Mouse (Mus musculus): Measurements from ENCODE around the gene Agxt.
A peak's percentile ranks its signal among the peaks of the same experiment; 100 is the strongest.

Gene Agxt

GRCm38 (mm10) chr1:93135036-93135526 lies at the start of gene Agxt:
Gene Agxt, plus strand, starts transcription at chr1:93135240.
- no peak for DNase-seq (ENCODE audit: inconsistent age in 2 of 2, low spot score in 1 of 2)

DNA sequence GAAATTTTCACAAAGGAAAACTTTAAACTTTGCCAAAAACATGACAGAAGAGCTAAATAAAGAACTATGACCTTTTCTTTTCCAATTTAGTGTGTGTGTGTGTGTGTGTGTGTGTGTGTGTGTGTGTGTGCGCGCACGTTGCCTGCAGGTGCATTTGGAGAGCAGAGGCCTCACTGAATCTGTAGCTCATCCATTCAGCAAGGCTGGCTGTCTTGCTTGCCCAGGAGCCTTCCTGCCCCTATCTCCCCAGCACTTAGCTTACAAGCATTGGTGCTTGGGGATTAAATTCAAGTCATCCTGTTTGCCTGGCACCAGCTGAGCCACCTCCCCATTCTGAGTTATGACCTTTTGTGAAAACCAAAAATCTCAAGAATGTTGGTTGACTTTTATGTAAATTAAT lies 42.5 kb upstream of the Agxt start:
- DNase-seq (ENCODE audit: inconsistent age in 2 of 2, low spot score in 1 of 2): no peak

DNA sequence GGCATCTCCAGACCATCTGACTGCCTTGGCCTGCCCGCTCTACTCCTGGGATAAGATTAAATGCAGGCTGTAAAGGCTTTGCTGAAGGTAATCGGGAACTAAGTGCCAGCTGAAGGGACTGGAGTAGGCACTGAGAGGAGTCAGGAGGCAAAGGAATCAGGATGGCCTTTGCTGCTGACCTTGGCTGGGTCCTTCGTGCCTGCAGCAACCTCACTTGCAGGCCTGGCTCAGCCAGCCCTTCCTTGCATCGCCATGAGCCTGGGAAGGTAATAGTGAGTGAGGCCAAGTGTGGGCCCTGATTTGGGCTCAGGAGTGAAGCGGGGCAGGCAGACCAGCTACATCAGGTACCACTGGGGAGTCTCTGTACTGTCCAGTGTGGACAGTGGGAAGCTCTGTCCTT lies 36.1 kb upstream of the Agxt start:
- peak; percentile 68 to 84 for DNase-seq (ENCODE audit: inconsistent age in 2 of 2, low spot score in 1 of 2)

GRCm38 (mm10) chr1:93100243-93100575 lies 34.8 kb upstream of the Agxt start:
- DNase-seq (ENCODE audit: inconsistent age in 2 of 2, low spot score in 1 of 2): peak; percentile 53 to 82

- DNase-seq (ENCODE audit: inconsistent age in 2 of 2, low spot score in 1 of 2): peak; percentile 59 to 81
Measured at GRCm38 (mm10) chr1:93100576-93101491, 34.2 kb upstream of the Agxt start.

- peak; percentile 80 to 84 for DNase-seq (ENCODE audit: inconsistent age in 2 of 2, low spot score in 1 of 2)
Measured at GRCm38 (mm10) chr1:93101571-93102061, 33.4 kb upstream of the Agxt start, which contains the start of gene Kif1a. Gene Kif1a, minus strand, starts transcription at chr1:93101951.

GRCm38 (mm10) chr1:93102700-93103099 lies 32.3 kb upstream of the Agxt start:
- DNase-seq (ENCODE audit: inconsistent age in 2 of 2, low spot score in 1 of 2): no peak

DNA sequence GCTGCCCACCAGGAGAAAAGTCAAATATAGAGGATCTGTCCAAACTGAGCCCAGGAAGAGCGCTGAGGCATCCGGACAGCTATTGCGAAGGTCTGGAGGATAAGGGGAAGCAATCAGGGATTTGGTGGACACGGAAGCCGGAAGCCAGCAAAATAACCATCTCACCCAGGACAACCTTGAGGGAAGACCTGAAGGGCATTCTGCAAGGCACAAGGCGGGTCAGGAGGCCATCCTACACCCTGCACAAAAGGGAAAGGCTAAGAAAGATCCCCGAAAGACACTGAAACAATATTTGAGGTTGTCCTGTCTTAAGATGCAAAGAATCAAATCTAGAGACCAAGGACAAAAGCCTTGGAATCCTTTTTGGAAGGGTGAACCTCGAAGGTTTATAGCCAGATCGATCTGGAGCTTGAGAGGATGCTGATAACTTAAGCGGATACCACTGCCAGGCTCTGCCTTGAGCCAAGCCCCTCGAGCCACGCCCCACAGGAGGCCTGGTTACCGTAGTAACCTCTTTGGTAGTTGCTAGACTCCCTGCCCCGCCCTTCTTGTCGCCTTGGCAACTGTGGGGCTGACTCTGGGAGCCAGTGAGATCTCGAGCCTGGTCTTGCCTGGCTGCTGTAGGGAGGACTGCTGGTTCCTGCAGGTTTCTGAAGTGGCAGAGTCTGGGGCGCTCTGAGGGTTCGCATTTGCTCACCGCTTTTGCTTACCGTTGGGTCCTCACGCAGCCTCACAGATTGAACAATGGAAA lies 20.2 kb upstream of the Agxt start:
- peak; percentile 75 to 84 for DNase-seq (ENCODE audit: inconsistent age in 2 of 2, low spot score in 1 of 2)

- no peak for DNase-seq (ENCODE audit: inconsistent age in 2 of 2, low spot score in 1 of 2)
Measured at GRCm38 (mm10) chr1:93115471-93115870, 19.6 kb upstream of the Agxt start.

DNA sequence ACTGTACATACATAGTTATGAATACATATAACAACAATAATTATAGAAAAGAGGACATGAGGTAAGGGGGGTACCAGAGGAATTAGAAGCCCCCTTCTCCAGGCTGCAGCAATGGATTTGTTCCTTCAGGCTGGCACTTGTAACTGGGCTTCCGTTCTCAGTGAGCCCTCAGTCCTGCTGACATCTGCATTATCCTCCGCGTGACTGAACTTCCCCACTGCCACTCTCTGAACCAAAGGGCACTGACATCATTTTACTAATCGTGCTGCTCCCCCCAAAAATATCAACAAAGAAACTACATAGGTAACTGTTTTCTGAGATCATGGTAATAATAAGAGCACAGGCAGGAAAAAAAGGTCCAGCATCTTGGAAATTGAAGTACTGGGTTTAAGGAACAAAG lies 16.2 kb upstream of the Agxt start:
- DNase-seq (ENCODE audit: inconsistent age in 2 of 2, low spot score in 1 of 2): no peak

DNA sequence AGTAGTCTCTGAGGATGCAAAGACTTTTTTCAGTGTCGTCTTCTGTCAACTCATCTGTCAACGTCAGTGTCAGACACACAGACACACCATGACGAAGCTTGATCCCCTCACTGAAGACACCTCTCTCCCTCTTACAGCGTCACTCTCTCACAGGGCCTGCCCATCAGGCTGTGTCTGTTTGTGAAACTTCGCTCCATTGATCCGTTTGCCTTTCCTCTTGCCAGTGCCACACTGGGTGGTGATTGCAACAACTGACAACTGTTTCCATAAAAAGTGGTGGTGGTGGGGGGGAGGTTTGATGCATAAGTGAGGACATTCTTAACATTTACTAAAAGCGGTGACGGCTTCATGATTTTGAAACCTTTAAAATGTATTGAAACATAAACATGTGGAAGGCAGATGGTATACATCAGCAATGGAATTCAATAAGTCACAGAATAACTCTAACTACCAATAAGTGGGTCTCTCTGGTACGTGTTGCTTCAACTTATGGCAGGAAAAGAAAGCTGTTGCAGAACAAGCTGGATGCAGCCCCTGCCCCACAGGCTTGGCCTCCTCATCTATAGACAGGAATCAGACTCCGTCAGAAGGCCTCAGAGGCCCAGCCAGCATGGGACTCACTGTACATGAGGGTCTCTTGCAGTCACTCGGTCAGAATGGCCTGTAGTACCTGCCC lies 11.7 kb upstream of the Agxt start:
- no peak for DNase-seq (ENCODE audit: inconsistent age in 2 of 2, low spot score in 1 of 2)

DNA sequence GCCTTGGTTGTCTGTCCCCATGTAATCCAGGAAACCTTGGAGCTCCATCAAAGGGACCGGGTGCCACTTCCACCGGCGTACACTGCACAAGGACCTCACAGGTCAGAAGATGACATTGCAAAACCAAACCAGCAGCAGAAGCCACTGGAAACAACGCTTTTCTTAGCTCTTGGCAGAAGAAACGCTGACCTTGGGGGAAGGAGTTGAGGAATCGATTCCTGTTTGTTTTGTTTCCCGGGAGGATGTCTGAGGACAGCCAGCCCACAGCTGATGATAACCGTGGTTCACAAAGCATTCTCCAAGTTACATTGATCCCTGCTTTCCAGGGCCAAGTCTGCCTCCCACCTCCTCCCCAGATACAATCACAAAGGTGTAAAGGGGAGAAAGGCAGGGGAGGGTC lies 11.0 kb upstream of the Agxt start:
- peak; percentile 23 to 68 for DNase-seq (ENCODE audit: inconsistent age in 2 of 2, low spot score in 1 of 2)

DNA sequence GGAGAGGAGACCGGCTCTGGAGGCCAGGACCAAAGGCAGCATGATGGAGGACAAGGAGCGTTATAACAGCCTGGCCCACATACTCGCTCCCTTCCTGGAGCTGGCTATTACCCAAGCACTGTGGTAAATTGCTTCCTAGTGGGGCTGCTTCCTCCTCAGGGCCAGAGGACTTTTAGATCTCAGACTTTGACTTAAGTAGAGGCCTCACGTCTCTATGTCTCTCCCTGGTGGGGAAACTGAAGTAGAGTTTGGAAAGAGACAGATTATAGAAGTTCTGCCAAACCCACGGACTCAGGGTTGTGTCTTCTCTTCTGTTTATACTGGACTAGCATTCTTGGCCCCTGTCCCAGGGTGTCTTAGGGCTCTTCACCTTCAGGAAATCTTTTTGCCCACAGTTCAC lies 9.8 kb upstream of the Agxt start:
- peak; percentile 12 to 63 for DNase-seq (ENCODE audit: inconsistent age in 2 of 2, low spot score in 1 of 2)

- DNase-seq (ENCODE audit: inconsistent age in 2 of 2, low spot score in 1 of 2): no peak
Measured at GRCm38 (mm10) chr1:93128209-93128608, 6.8 kb upstream of the Agxt start.

- DNase-seq (ENCODE audit: inconsistent age in 2 of 2, low spot score in 1 of 2): peak; percentile 41 to 84
Measured at GRCm38 (mm10) chr1:93128710-93129349, 6.2 kb upstream of the Agxt start.

DNA sequence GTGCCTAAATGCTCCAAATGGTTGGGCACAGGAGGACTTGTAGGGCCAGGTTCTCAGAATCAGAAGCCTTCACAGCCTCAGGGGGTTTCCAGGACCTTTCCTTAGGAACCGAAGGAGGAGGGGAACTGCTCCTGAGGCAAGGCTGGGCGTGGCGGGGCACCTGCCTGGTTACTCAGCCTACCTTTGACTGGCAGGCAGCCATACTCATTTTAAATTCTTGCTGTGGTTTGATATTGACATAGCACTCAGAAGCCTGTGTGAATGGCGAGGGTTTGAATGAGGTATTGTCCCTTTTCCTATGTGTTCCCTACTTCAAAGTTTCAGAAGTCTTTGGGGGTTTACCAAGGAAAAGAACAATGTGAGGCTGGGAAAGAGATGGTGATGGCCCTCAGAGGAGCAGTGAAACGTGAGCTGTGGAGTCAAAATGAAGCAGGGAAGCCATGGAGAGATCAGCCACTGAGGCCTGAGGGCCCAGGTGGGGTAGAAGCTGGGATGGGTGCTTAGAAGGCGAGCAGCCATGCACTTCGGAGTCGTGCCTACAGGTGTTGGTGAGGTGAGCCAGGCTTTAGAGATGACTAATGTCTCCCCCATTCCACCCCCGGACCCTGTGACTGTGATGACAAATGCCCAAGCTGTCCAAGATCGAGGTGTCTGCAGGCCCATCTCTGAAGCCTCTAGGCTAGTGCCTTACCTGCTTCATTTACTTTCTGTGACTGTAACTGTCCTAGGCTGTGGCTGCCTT lies 4.6 kb upstream of the Agxt start:
- no peak for DNase-seq (ENCODE audit: inconsistent age in 2 of 2, low spot score in 1 of 2)

GRCm38 (mm10) chr1:93132676-93133075 lies 2.4 kb upstream of the Agxt start:
- no peak for DNase-seq (ENCODE audit: inconsistent age in 2 of 2, low spot score in 1 of 2)

- no peak for DNase-seq (ENCODE audit: inconsistent age in 2 of 2, low spot score in 1 of 2)
Measured at GRCm38 (mm10) chr1:93138534-93138933, 3.5 kb downstream of the Agxt start.

DNA sequence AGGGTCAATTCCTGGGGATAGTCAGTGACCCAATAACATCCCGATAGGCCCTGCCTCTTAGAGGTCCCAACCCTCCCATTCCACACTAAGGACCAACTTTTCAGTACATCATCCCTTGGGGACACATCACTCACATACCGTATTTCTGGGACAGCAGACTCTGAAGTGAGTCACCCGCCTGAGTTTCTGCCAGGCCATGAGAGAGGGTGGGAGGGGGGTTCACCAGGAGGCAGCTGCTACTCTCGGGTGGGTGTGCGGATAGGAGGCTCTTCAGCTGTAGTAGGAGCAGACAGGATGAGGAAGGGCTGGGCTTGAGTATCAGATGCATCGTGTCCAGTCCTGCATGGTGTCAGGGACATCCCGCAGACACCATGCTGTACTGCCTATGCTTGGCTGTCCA lies 4.7 kb downstream of the Agxt start:
- DNase-seq (ENCODE audit: inconsistent age in 2 of 2, low spot score in 1 of 2): no peak

GRCm38 (mm10) chr1:93142871-93143270 lies 7.8 kb downstream of the Agxt start:
- peak in 1 of 2 experiments; percentile 40 for DNase-seq (ENCODE audit: inconsistent age in 2 of 2, low spot score in 1 of 2)

Data from adrenal gland, adult (tissue).